Mouse (Mus musculus) cerebellum, adult 2 months (tissue): ENCODE measurements around the gene Uimc1. TPM values are rescaled to one million over a fixed set of nuclear protein-coding genes. Genes with fewer than 3 reads are reported as not detected.

Experiments used
- DNase-seq, 2 experiments: peaks; one replicate each; pipeline ENCODE4 v3.0.0; 2021
- H3K27ac ChIP-seq: fragments of 200-500 bp; 2 replicates; pipeline ENCODE4 v1.5.1; 2012; ENCODE audit warnings: low read length, control low read depth, inconsistent platforms; ENCODE audit not compliant: insufficient read depth
- H3K27me3 ChIP-seq: fragments of 200-500 bp; 2 replicates; pipeline ENCODE4 v1.6.1; 2012; ENCODE audit warnings: inconsistent platforms, mild to moderate bottlenecking, low read length, moderate library complexity; ENCODE audit not compliant: control insufficient read depth, insufficient read depth
- H3K4me1 ChIP-seq: fragments of 200-500 bp; 2 replicates; pipeline ENCODE4 v1.6.1; 2011; ENCODE audit warnings: low read length; ENCODE audit not compliant: control insufficient read depth, insufficient read depth
- H3K4me3 ChIP-seq: fragments of 200-500 bp; replicated peaks from 2 replicates; pipeline ENCODE3; 2011; ENCODE audit warnings: mild to moderate bottlenecking, low read depth, low read length, control low read depth; ENCODE audit not compliant: insufficient read depth
- CTCF ChIP-seq: fragments of 200-500 bp; IDR thresholded peaks from 2 replicates; pipeline ENCODE4 v1.5.1; 2011; ENCODE audit warnings: low read depth, mild to moderate bottlenecking, control low read depth, low read length, moderate library complexity, borderline replicate concordance; ENCODE audit not compliant: insufficient read depth
- POLR2A ChIP-seq: fragments of 200-500 bp; IDR thresholded peaks from 2 replicates; pipeline ENCODE4 v1.6.1; 2011; ENCODE audit warnings: low read length, control low read depth, borderline replicate concordance; ENCODE audit not compliant: insufficient read depth
- WGBS: fragments of 180-500 bp; shearing (Covaris S2); methylation state at CpG from one replicate; pipeline ENCODE4 v1.1.7; 2018; 5-methylcytosine and 5-hydroxymethylcytosine counted together
- polyA plus RNA-seq: library from polyadenylated mRNA; depleted of rRNA; stranded (reverse); fragments of >200 nt; gene quantifications from 2 replicates; pipeline ENCODE4 v1.2.3, GENCODE M21; 2012

Uimc1 gene
- polyA plus RNA-seq, 1 experiment, result 24.0 TPM

DNA sequence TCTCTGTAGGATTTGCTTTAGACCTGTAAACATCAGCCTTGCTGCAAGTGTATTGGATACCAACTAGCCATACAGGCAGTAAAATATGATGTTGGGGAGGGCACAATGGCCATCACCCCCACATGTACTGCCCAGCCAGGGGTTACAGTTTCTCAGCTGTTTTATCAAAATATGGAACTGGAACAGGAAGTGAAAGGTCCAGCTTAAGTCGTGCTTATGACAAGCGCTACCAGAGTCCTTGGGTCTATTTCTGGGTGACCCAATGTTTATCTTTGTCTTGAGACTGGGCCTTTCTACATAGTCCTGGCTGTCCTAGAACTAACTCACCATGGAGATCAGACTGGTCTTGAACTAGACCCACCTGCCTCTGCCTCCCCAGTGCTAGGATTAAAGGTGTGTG, 75.9 kb downstream of the Uimc1 start:
- DNase-seq, result no peak
- no peak for TF ChIP-seq POLR2A
- no peak for TF ChIP-seq CTCF
- Histone ChIP-seq H3K27me3 (no peaks in the 10 kb centered on the region), H3K4me3 (no peak overlapping the region), H3K27ac (no peak overlapping the region), H3K4me1 (no peaks in the 10 kb centered on the region)
- WGBS, result 91% methylated on average over 2 of the region's 2 CpGs

DNA sequence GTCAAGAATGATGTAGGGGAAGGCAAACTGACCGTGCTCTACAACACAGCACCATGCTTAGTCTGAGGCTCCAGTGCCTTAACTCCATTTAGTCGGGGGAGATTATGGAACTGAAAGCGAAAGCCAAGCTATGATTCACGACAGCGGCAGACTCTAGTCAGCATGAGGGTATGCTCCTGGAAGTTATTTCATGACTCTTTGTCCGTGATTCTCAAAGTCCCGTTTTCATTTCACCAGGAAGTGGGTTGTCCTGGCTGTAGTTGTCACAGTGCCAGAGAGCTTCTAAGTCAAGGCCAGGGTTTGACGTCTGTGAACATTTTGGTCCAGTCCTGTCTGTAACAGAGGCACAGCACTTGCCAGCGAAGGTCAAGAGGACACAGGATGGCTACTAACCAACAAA, 77.4 kb downstream of the Uimc1 start:
- no peak for DNase-seq
- TF ChIP-seq POLR2A (no peak), CTCF (no peak)
- 62% methylated on average over 9 of the region's 9 CpGs for WGBS
- H3K27ac ChIP-seq, result no peak overlapping the region
- H3K27me3 ChIP-seq, result no peaks in the 10 kb centered on the region
- H3K4me3 ChIP-seq, result no peak overlapping the region
- H3K4me1 ChIP-seq, result no peaks in the 10 kb centered on the region

DNA sequence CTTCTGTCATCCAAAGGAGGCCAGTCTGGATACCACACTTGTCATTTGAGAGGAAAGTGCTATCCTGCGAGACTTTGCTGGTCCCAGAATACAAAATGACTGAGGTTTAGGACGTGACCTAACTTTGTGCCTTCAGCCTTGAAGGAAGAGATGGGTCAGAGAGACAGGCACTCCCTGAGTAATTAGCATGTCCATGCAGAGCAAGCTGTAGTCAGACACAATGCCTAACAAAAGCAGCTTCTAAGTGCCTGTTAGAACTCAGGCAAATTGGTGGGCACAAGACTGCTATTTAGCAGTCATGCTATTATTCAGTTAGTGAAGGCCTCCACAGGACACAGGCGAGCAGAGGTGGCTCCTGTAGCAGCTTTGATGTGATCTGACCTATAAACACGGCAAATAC, 77.8 kb downstream of the Uimc1 start:
- Histone ChIP-seq H3K4me1 (no peaks in the 10 kb centered on the region), H3K27me3 (no peaks in the 10 kb centered on the region), H3K27ac (no peak overlapping the region), H3K4me3 (no peak overlapping the region)
- WGBS, result 59% methylated on average over 4 of the region's 4 CpGs
- TF ChIP-seq CTCF (no peak), POLR2A (no peak)
- no peak for DNase-seq

GRCm38 (mm10) chr13:55021194-55021779, 78.8 kb downstream of the Uimc1 start, which contains the start of gene Hk3:
TSS of gene Hk3 (minus strand) at chr13:55021385.
- Histone ChIP-seq H3K4me1 (no peaks in the 10 kb centered on the region), H3K27ac (no peak within 1 kb of the TSS), H3K4me3 (no peak within 1 kb of the TSS), H3K27me3 (no peaks in the 10 kb centered on the region)
- no peak for DNase-seq
- WGBS, result 87% methylated on average over 13 of the region's 13 CpGs
- TF ChIP-seq CTCF (no peak), POLR2A (no peak)

- no peak overlapping the region for H3K4me3 ChIP-seq
- DNase-seq, result no peak
- WGBS, result 91% methylated on average over 4 of the region's 4 CpGs
- no peak for TF ChIP-seq POLR2A
- no peak for TF ChIP-seq CTCF
- H3K27me3 ChIP-seq, result no peaks in the 10 kb centered on the region
- no peaks in the 10 kb centered on the region for H3K4me1 ChIP-seq
- no peak overlapping the region for H3K27ac ChIP-seq
Measured at GRCm38 (mm10) chr13:55020051-55020450, 80.0 kb downstream of the Uimc1 start.

DNA sequence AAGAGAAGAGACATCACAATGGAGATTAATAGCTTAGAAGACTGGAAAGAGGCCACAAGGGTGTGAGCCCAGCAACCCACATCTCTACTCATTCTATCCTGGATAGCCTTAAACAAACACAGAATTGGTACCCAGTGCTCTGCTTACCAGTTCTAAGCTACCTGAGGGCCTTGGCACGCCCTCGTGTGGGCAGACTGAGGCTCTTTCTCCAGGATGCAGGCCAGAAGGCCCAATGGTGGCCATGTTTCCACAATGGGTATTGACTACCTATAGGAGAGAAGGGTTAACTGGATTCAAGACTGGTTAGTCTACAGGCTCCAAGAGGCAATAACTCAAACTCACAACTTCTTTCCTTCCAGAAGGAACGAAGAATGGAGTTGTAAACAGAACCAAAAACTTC, 80.9 kb downstream of the Uimc1 start:
- DNase-seq, result no peak
- no peak for TF ChIP-seq POLR2A
- peak; percentile 67 for TF ChIP-seq CTCF
- no peak overlapping the region for H3K4me3 ChIP-seq
- H3K27me3 ChIP-seq, result no peaks in the 10 kb centered on the region
- 67% methylated on average over 3 of the region's 3 CpGs for WGBS
- H3K27ac ChIP-seq, result no peak overlapping the region
- H3K4me1 ChIP-seq, result no peaks in the 10 kb centered on the region

- no peak for TF ChIP-seq CTCF
- TF ChIP-seq POLR2A, result no peak
- 89% methylated on average over 9 of the region's 9 CpGs for WGBS
- H3K27me3 ChIP-seq, result no peaks in the 10 kb centered on the region
- no peaks in the 10 kb centered on the region for H3K4me1 ChIP-seq
- no peak for DNase-seq
- H3K27ac ChIP-seq, result no peak overlapping the region
- H3K4me3 ChIP-seq, result no peak overlapping the region
Measured at GRCm38 (mm10) chr13:55018700-55019099, 81.4 kb downstream of the Uimc1 start.

- DNase-seq, result no peak
- H3K4me3 ChIP-seq, result no peak overlapping the region
- H3K27ac ChIP-seq, result no peak overlapping the region
- H3K27me3 ChIP-seq, result no peaks in the 10 kb centered on the region
- 80% methylated on average over 8 of the region's 8 CpGs for WGBS
- TF ChIP-seq POLR2A, result no peak
- no peak for TF ChIP-seq CTCF
- no peaks in the 10 kb centered on the region for H3K4me1 ChIP-seq
Measured at GRCm38 (mm10) chr13:55017898-55018599, 82.1 kb downstream of the Uimc1 start.
